Mouse (Mus musculus): ENCODE results near the gene Ppil4. TPM values are rescaled to one million over a fixed set of nuclear protein-coding genes. Genes with fewer than 3 reads are reported as not detected.
A peak's percentile ranks its signal among the peaks of the same experiment; 100 is the strongest.

Gene Ppil4
- polyA plus RNA-seq, 1 experiment, result not detected

DNA sequence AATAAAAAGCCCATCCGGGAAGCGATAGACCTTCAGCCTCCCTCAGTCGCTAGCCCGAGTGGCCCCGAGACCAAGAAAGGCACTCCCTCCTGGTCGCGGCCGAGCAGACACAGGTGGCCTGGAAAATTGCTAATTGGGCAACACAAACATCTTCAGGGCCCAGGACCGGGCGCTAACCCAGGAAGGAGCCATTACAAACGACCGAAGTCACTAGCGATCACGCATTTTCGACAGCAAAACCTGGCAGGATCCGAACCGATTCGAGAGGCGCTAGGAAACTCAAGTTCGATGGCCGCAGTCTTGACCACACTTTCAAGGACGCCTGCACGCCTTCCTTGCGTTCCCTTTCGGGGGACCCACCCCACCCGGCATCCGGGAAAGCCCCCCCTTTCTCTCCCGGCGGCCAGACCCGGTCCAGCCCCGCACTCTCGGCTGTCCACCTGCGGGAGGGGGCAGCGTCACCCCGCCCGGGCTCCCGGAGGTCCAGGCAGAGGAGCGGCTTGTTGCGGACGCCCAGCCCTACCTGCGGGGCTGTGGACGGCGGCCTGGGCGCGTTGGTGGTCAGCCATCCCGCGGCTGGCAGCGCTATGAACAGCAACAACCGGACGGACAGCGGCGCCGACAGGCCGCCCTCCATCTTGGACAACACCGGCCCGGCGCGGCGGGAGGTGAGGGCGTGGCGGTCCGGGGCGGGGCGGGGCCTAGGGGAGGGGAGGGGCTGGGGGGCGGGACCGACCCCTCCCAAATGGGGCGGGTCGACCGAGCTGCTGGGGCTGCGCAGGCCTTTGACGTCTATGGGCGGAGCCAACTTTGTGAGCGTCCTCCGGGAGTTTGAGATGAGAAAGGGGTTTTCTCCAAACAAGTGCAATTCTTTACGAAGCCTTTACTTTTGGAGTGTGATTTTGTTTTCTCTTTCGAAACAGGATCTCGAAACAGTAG lies 12.2 kb upstream of the Ppil4 start:
- H3K27ac ChIP-seq (ENCODE audit: insufficient read depth, low read depth, low read length), result no peak overlapping the region
- WGBS, result under 1% methylated on average over 77 of the region's 77 CpGs
- H3K4me1 ChIP-seq (ENCODE audit: control insufficient read depth, insufficient read depth, low read length), result peaks cover 4% of the 10 kb centered on the region; the same call in 1 of the 2 replicates
- H3K4me3 ChIP-seq (ENCODE audit: insufficient read depth, low read depth, low read length), result peak overlapping the region; percentile 97
- no peak for TF ChIP-seq POLR2A (IDR thresholded peaks at IDR 0.05; ENCODE audit: insufficient read depth, low read depth, low read length)
- TF ChIP-seq CTCF (IDR thresholded peaks at IDR 0.05; ENCODE audit: insufficient read depth, low read depth, low read length), result no peak

DNA sequence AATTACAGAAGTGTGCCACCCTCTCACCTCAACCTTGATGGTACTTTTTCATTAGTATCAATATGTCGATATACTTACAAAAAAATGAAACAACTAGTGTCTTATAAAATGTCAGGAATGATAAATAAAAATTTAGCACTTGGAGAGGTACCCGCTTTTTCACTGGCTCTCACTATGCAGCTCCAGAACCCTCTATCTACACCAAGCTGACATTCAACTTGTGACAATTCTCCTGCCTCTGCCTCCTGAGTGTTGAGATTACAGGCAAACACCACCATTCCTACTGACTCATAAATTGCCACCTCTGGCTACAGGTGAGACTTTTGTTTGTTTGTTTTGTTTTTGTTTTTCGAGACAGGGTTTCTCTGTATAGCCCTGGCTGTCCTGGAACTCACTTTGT lies 11.5 kb upstream of the Ppil4 start:
- no peak for TF ChIP-seq POLR2A (IDR thresholded peaks at IDR 0.05; ENCODE audit: insufficient read depth, low read depth, low read length)
- TF ChIP-seq CTCF (IDR thresholded peaks at IDR 0.05; ENCODE audit: insufficient read depth, low read depth, low read length), result no peak
- Histone ChIP-seq H3K27ac (ENCODE audit: insufficient read depth, low read depth, low read length) (no peak overlapping the region), H3K4me1 (ENCODE audit: control insufficient read depth, insufficient read depth, low read length) (peaks cover 4% of the 10 kb centered on the region; the same call in 1 of the 2 replicates), H3K4me3 (ENCODE audit: insufficient read depth, low read depth, low read length) (no peak overlapping the region)
- WGBS, result 47% methylated on average over 3 of the region's 3 CpGs

DNA sequence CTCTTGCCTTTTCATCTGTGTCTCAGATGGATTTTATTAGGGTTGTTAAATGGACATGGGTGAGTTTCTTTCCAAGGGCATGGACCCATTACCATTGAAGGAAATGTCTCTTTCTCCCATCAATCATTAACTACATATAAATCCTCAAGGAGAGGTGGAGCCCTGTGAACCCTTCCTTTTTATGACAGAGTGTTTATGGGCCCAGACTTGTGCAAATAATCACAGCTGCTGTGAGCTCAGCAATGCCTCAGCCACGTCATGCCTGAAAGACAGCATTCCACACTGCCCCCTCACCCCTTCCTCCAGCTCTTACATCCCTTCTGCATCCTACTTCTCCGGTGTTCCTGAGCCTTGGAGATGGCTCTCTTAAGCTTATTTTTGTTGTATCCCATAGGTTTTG lies 5.4 kb upstream of the Ppil4 start:
- H3K4me1 ChIP-seq (ENCODE audit: control insufficient read depth, insufficient read depth, low read length), result no peaks in the 10 kb centered on the region
- no peak overlapping the region for H3K27ac ChIP-seq (ENCODE audit: insufficient read depth, low read depth, low read length)
- no peak overlapping the region for H3K4me3 ChIP-seq (ENCODE audit: insufficient read depth, low read depth, low read length)
- 55% methylated on average over 2 of the region's 2 CpGs for WGBS
- TF ChIP-seq CTCF (IDR thresholded peaks at IDR 0.05; ENCODE audit: insufficient read depth, low read depth, low read length), result no peak

DNA sequence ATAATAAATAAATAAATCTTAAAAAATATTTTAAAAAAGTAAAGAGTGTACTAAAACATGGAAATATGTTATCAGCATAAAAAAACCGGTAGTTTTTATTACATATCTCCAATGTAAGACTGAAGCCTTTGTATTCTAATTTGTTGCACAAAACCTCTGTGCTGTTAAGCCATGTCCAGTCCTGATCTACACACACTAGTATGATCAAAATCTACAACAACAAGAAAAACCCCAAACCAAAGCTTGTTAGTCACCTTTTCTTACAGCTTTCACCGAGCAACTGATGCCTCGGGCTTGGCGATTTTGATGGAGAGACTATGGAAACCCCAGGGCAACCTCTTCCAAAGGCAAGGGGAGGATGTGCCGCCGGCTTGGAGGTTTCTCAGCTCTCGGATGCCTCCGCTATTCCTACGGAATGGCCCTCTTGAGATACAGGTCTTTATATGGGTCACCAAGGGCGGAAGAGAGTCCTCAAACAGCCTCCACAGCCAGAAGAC lies 389 bp upstream of the Ppil4 start:
- H3K27ac ChIP-seq (ENCODE audit: insufficient read depth, low read depth, low read length), result 0 out of 2 replicates have a peak overlapping the region, but pooled peaks have one; percentile 16
- WGBS, result 1% methylated on average over 10 of the region's 10 CpGs

DNA sequence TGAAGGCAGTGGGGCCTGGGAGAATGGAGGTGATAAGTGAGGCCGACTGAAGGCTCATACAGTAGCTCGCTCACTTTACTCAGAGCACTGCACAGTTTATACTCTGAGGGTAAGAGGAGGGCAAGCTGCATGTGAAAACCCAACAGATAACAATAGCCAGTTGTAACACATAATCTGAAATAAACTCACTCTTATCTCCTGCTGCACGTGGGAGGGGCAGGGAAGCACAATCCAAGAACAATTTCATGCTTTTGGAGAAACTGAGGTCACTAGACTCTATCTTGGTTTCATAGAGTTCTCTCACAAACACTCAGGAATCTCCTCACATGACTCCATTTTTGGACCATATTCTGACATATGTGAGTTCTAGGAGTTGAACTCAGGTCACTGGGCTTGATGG lies 8.6 kb downstream of the Ppil4 start:
- Histone ChIP-seq H3K27ac (ENCODE audit: insufficient read depth, low read depth, low read length) (no peak overlapping the region), H3K4me3 (ENCODE audit: insufficient read depth, low read depth, low read length) (no peak overlapping the region), H3K4me1 (ENCODE audit: control insufficient read depth, insufficient read depth, low read length) (no peaks in the 10 kb centered on the region)
- TF ChIP-seq POLR2A (IDR thresholded peaks at IDR 0.05; ENCODE audit: insufficient read depth, low read depth, low read length), result no peak
- no peak for TF ChIP-seq CTCF (IDR thresholded peaks at IDR 0.05; ENCODE audit: insufficient read depth, low read depth, low read length)
- 89% methylated on average over 3 of the region's 3 CpGs for WGBS

More for the DNA sequence above, 389 bp upstream of the Ppil4 start:
- TF ChIP-seq CTCF (IDR thresholded peaks at IDR 0.05; ENCODE audit: insufficient read depth, low read depth, low read length) (no peak), POLR2A (IDR thresholded peaks at IDR 0.05; ENCODE audit: insufficient read depth, low read depth, low read length) (no peak)
- Histone ChIP-seq H3K4me1 (ENCODE audit: control insufficient read depth, insufficient read depth, low read length) (peaks cover 2% of the 10 kb centered on the region), H3K4me3 (ENCODE audit: insufficient read depth, low read depth, low read length) (peak overlapping the region; percentile 70)

DNA sequence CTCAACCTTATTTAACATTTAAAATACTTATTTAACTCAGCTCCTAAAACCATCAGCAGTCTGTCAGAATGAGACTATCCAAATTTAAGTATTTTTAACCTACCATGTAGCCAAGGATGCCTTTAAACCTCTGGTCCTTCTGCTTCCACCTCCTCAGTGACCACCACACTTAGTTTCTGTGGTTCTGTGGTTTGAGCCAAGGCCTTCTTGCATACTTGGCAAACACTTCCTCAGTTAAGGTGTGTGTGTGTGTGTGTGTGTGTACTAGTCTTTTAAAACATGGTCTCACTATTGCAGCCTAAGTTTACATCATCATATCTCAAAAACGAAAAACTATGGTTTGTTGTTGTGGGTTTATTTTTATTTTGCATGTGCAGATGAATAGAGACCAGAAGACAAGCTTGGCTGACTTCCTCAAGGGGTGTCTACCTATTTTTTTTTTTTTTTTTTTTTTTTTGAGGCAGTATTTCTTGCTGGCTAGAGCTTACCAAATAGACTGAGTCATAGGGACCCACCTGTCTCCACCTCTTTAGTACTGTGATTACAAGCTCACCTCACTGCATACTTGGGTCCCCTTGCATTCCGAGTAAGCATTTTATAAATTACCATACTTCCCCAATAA lies 9.9 kb downstream of the Ppil4 start:
- Histone ChIP-seq H3K27ac (ENCODE audit: insufficient read depth, low read depth, low read length) (no peak overlapping the region), H3K4me3 (ENCODE audit: insufficient read depth, low read depth, low read length) (no peak overlapping the region), H3K4me1 (ENCODE audit: control insufficient read depth, insufficient read depth, low read length) (no peaks in the 10 kb centered on the region)
- no peak for TF ChIP-seq CTCF (IDR thresholded peaks at IDR 0.05; ENCODE audit: insufficient read depth, low read depth, low read length)
- TF ChIP-seq POLR2A (IDR thresholded peaks at IDR 0.05; ENCODE audit: insufficient read depth, low read depth, low read length), result no peak
- WGBS, result 90% methylated on average over 2 of the region's 2 CpGs

DNA sequence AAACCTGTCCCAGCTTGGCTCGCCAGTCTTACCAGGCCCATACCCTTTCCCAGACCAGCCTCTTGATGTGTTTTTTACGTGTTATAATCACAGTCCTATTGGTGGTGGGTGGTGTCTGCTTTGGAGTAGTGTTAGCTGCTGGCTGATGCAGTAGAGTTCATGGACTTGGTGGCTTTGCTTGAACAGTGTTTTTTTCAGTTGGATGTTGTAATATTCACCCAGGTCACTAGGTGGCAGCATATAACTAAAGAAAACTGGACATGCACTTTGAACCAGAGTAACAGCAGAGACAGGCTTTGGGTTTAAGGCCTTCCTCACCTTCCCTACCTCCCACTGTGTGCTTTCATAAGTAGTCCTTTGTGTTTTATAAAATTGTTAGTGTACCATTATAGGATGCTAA lies 17.2 kb downstream of the Ppil4 start:
- no peaks in the 10 kb centered on the region for H3K4me1 ChIP-seq (ENCODE audit: control insufficient read depth, insufficient read depth, low read length)
- H3K27ac ChIP-seq (ENCODE audit: insufficient read depth, low read depth, low read length), result no peak overlapping the region
- WGBS, result 42% methylated on average over 2 of the region's 2 CpGs
- TF ChIP-seq POLR2A (IDR thresholded peaks at IDR 0.05; ENCODE audit: insufficient read depth, low read depth, low read length), result no peak
- TF ChIP-seq CTCF (IDR thresholded peaks at IDR 0.05; ENCODE audit: insufficient read depth, low read depth, low read length), result no peak
- H3K4me3 ChIP-seq (ENCODE audit: insufficient read depth, low read depth, low read length), result no peak overlapping the region

DNA sequence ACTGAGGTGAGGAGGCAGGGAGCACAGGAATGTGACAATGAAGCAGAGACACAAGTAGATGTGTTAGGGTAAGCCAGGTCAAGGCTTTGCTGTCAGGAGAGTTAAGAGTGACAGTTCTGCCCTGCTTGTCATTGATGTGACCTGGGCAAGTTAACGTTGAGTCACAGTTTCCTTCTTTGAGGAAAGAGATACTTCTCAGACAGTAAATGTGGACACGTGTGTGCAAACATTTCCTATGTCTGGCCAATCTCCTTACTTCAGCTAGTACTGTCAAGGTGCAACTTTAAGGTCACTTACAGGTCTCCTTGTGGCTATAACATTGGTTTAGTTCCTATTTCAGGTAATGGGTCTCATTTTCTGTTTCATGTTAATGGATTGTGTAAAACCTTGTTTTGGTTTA lies 23.8 kb downstream of the Ppil4 start:
- no peak overlapping the region for H3K27ac ChIP-seq (ENCODE audit: insufficient read depth, low read depth, low read length)
- peaks cover 3% of the 10 kb centered on the region; the same call in 1 of the 2 replicates for H3K4me1 ChIP-seq (ENCODE audit: control insufficient read depth, insufficient read depth, low read length)
- TF ChIP-seq CTCF (IDR thresholded peaks at IDR 0.05; ENCODE audit: insufficient read depth, low read depth, low read length), result no peak
- no peak for TF ChIP-seq POLR2A (IDR thresholded peaks at IDR 0.05; ENCODE audit: insufficient read depth, low read depth, low read length)
- H3K4me3 ChIP-seq (ENCODE audit: insufficient read depth, low read depth, low read length), result no peak overlapping the region
- 92% methylated on average over 2 of the region's 2 CpGs for WGBS

DNA sequence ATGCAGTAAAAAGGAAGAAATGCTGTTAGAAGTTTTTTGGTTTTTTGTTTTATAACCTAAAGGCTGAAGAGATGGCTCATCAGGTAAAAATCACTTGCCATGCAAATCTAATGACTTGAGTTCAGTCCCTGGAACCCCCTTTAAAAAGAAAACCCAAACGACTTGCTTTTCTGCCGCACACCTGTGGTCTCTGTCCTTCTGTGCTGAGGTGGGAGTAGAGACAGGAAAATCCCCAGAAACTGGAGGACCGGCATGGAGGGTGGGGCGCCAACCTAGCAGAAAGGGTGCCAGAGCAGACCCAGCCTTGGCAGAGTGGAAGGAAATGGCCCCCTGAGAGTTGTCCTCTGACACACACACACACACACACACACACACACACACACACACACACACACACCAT lies 26.0 kb downstream of the Ppil4 start:
- H3K4me3 ChIP-seq (ENCODE audit: insufficient read depth, low read depth, low read length), result no peak overlapping the region
- H3K4me1 ChIP-seq (ENCODE audit: control insufficient read depth, insufficient read depth, low read length), result peaks cover 3% of the 10 kb centered on the region; the same call in 1 of the 2 replicates
- no peak overlapping the region; the same call in 1 of the 2 replicates for H3K27ac ChIP-seq (ENCODE audit: insufficient read depth, low read depth, low read length)
- TF ChIP-seq CTCF (IDR thresholded peaks at IDR 0.05; ENCODE audit: insufficient read depth, low read depth, low read length) (no peak), POLR2A (IDR thresholded peaks at IDR 0.05; ENCODE audit: insufficient read depth, low read depth, low read length) (no peak)
- WGBS, result 75% methylated on average over 4 of the region's 4 CpGs

Measured in olfactory bulb, adult 2 months (tissue).